Mouse (Mus musculus) cerebellum, adult (tissue): ENCODE results near the gene Gpr152.

ENCODE experiments used
- ATAC-seq: cut with Nextera tagmentation; 2 replicates; pipeline ENCODE4 v1.9.2; 2017; ENCODE audit warnings: mild to moderate bottlenecking, moderate library complexity, mixed read lengths; ENCODE audit not compliant: insufficient number of reproducible peaks, low FRiP score, low TSS enrichment

The Gpr152 gene

GRCm38 (mm10) chr19:4148819-4149218 lies 9.2 kb downstream of the Gpr152 start:
- ATAC-seq: no peak

GRCm38 (mm10) chr19:4149283-4149682 lies 9.7 kb downstream of the Gpr152 start:
- no peak for ATAC-seq

DNA sequence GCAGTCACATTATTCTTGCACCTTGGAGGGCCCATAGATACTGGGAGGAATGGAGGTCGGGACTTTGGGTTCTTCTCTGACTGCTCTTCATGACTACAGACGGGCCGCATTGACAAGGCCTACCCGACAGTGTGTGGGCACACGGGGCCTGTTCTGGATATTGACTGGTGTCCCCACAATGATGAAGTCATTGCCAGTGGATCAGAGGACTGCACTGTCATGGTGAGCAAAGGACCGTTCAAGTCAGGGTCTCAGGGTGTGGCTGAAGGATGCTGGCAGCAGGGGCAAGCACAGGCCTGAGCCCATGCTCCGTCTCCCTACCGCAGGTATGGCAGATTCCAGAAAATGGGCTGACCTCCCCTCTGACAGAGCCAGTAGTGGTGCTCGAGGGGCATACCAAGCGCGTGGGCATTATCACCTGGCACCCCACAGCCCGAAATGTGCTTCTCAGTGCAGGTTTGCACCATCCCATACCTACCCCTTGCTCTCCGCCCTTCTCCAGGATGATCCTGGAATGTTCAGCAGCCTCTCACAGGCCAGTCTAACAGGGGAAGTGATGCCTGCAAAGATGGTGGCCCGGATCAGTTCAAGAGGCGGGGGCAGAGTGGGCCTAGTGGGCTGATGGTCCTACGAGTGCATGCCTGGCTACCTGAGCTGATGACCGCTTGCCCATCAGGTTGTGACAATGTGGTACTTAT lies 10.3 kb downstream of the Gpr152 start:
- ATAC-seq: no peak

GRCm38 (mm10) chr19:4150567-4151487 lies 11.2 kb downstream of the Gpr152 start:
- ATAC-seq: no peak

- no peak for ATAC-seq
Measured at GRCm38 (mm10) chr19:4151488-4151860, 11.9 kb downstream of the Gpr152 start.

DNA sequence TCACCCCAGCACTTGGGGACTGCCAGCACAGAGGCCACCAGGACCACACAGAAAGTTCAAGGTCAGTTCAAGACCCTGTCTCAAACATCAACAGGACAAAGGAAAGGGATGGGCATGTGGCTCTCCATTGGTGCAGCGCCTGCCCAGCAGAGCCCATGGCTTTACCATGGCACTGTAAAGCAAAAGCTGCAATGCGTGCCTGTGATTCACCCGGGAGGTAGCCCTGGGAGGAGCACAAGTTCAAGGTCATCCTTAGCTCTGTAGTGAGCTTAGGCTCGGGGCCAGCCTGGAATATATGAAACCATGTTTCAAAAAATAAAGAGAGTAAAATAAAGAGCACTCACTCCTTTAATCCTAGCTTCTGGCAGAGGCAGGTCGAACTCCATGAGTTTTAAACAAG lies 12.3 kb downstream of the Gpr152 start:
- ATAC-seq: no peak

DNA sequence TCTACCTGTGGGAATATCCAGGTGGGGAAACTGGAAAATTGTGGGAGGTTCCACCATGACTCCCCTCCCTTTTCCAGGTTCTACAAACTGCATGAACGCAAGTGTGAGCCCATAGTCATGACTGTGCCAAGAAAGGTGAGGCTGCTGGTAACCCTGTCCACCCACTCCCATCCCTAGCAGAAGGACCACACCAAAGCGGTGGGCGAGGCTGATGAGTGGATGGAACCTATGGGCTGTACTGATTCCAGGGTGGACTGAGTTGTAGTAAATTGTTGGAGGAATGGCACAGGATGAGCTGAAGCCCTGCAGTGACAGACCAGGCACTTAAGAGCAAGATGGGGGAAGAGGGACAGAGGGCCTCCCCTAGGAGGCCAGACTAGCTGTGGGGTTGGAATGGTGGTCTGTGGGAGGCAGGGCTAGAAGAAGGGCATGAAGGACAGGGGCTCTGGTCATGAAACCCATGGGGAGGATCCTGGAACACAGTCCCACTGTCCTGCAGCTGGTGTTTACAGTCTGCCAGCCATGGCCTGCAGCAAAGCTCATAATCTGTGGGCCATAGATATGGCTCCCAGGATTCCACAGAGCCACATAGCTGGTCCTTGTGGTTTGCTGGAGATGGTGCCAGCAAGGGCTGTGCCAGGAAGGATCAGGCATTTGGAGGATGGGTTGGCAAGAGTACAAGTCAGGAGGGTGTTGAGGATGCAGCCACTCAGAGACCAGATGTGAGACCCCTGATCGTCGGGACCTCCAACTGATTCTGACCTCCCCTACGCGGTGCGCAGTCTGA lies 13.1 kb downstream of the Gpr152 start:
- no peak for ATAC-seq

- ATAC-seq: peak; percentile 54; the same call in 1 of the 2 replicates
Measured at GRCm38 (mm10) chr19:4153232-4153654, 13.7 kb downstream of the Gpr152 start, which contains the start of gene Ptprcap. Gene Ptprcap (plus strand): TSS chr19:4153604.

GRCm38 (mm10) chr19:4154437-4155222 lies 15.0 kb downstream of the Gpr152 start:
- ATAC-seq: no peak

DNA sequence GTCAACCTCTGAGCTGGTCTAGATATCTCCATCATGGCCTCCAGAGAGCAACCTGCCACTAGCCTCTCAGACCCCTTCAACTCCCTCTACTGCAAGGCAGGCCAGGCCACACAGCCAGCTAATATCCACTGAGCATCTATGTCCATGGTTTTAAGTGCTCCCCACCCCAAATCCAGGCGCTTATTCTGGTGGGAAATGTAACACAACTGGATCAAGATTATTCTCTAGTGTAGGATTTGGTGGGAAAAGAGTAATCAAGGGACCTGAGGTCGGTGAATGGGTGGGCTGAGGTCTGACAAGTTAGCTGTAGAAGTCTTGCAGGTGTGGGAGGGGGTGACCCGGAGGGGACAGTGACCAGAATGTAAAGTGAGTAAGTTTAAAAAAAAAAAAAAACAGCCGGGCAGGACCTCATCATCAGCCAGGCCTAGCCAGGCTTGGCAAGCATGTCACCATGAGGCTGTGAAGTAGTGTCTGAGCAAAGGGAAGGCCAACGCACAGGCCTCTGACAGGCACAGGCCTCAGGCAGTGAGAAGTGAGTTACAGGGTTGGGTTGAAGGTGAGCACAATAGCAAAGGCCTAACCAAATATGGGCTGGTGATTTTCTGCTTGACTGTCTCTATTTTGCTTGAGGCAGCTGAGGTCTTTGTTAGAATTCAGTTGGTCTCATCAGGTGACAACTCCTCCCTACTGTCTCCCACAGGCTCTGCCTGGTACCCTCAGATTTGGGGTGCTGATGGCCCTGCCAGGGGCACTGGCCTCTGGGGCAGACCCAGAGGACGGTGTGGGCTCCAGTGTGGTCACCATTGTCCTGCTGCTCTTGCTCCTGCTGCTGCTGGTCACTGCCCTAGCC lies 15.9 kb downstream of the Gpr152 start:
- ATAC-seq: no peak

DNA sequence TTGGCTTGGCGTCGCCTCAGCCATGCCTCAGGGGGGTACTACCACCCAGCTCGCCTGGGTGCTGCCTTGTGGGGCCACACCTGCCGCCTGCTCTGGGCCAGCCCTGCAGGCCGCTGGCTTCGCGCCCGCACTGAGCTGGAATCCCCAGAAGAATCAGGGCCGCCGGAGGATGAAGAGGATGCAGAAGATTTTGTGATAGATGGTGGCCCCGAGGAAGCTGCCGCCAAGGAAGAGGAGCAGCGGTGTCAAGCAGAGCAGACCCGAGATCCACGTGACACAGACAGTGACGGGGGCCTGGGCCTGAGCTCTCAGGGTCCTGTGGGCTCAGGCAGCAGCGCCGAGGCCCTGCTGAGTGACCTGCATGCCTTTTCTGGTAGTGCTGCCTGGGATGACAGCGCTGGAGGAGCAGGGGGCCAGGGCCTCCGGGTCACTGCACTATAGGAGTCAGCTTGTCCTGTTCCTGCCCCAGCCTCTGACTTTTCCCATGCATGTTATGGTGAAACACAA lies 16.5 kb downstream of the Gpr152 start:
- ATAC-seq: no peak

DNA sequence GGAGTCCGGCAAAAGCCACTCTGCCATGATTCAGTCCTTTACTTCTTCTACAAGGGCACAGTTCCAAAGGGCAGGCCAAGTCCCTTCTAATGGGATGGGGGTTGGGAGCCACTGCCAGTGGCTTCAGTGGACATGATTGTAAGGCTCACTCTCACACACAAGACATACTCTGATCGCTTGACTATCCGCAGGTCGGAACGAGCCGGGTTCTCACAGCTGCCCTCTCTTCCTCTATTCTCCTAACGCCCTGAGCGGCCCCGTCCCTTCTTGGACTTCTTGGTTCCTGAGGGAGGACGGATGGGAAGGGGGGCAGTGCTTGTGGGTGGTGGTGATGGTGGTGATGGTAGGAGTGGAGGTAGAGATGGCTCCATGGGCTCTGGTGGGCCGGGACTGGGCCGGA lies 17.2 kb downstream of the Gpr152 start:
- no peak for ATAC-seq

DNA sequence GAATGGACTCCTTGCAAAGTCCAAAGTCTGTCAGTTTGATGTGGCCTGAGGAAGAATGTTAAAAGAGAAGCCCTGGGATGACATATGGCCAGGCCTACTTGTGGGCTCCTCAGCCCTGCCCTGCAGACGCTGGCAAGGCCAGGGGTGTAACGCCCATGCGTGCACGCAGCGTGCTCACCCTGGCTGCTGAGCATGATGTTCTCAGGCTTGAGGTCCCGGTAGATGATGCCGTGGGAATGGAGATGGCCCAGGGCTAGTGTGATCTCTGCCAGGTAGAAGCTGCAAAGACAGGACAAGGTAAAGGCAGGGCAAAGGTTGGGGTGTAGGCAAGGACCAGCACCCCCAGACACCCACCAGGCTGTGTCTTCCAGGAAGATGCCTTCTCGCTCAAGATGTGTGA lies 19.5 kb downstream of the Gpr152 start:
- no peak for ATAC-seq

GRCm38 (mm10) chr19:4162646-4163542 lies 23.3 kb downstream of the Gpr152 start, which contains the start of gene Rps6kb2:
Gene Rps6kb2 (minus strand): TSS chr19:4163354.
- ATAC-seq: peak; percentile 83

- no peak for ATAC-seq
Measured at GRCm38 (mm10) chr19:4163543-4163887, 23.9 kb downstream of the Gpr152 start.

DNA sequence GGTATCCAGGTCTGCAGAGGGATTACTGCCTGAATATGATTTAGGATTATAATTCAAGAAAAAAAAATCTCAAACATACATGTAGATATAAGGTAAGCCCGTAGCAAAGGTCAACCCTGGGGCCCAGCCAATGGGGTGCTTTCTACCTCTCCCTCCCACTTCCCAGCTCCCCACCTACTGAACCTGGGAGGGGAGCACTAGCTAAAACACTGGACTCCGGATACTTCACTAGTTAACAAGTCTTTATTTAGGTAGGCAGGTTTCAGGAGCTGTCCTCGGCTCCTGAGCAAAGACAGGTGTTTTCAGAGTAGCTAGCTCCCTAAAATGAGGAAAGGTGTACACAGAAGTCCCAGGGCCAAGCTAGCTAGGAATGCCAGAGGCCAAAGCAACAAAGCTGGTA lies 24.5 kb downstream of the Gpr152 start:
- no peak for ATAC-seq

DNA sequence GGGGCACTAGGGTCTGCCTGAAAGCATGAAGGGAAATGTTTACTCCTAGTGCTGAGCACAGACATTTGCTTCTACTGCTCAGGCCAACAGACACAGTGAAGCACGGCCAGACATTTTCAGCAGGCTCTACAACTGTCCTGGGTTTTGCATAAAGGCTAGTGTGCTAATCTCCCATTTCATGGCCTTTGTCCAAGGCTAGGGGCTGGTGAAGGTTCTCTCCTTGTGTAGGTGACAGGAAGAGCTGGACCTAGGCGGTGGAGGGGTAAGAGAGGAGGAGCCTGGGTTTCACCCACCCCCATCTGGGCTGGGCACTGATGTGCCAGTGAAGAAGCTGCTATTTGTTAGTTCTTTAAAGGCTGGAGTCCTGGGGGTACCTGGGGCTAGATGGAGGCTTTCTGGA lies 25.1 kb downstream of the Gpr152 start:
- ATAC-seq: no peak
